Mouse (Mus musculus) cerebellum, adult 8-10 months (tissue): Measurements from ENCODE around the gene Ifi206.

Experiments
- DNase-seq: peaks from one replicate; pipeline ENCODE4 v3.0.0; 2022

The Ifi206 gene

DNA sequence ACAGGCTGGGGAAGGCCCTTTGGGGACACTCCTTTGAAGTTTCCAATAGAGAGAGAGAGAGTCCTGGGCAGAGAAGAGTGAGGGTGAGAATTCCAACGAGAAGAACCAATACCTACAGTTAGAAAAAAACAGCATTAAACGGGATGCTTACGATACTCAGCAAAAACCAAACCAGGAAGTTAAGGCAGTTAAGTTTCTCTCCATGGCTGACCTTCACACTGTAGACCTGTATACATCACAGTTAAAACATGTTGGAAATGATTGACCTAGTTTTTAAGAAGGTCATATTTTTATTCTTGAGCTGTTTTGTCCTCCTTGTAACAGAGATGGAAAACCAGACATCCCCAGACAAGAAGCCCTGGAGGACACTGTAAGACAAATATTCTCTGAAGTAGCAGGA, 72.3 kb downstream of the Ifi206 start:
- DNase-seq, result no peak
